Mouse (Mus musculus) monocyte, adult 5-6 weeks (primary cell): ENCODE results near the gene Malsu1. TPM values are rescaled to one million over a fixed set of nuclear protein-coding genes. Genes with fewer than 3 reads are reported as not detected.
A peak's percentile ranks its signal among the peaks of the same experiment; 100 is the strongest.

Experiments used
- ATAC-seq: fragments of 153-309, 156-312 bp; replicated peaks from 2 replicates; pipeline ENCODE4 v1.8.0; 2017; ENCODE audit warnings: mild to moderate bottlenecking; ENCODE audit not compliant: low TSS enrichment, insufficient number of reproducible peaks, severe bottlenecking, poor library complexity, low FRiP score
- total RNA-seq: library from RNA; stranded (forward); fragments of 200-1000, 200-491, 200-594 nt; gene quantifications from 3 replicates; pipeline ENCODE4 v1.2.3, GENCODE M21; 2017

Gene Malsu1
- 35.9 to 63.9 TPM (median 48.0 TPM) in 3 replicates for total RNA-seq

DNA sequence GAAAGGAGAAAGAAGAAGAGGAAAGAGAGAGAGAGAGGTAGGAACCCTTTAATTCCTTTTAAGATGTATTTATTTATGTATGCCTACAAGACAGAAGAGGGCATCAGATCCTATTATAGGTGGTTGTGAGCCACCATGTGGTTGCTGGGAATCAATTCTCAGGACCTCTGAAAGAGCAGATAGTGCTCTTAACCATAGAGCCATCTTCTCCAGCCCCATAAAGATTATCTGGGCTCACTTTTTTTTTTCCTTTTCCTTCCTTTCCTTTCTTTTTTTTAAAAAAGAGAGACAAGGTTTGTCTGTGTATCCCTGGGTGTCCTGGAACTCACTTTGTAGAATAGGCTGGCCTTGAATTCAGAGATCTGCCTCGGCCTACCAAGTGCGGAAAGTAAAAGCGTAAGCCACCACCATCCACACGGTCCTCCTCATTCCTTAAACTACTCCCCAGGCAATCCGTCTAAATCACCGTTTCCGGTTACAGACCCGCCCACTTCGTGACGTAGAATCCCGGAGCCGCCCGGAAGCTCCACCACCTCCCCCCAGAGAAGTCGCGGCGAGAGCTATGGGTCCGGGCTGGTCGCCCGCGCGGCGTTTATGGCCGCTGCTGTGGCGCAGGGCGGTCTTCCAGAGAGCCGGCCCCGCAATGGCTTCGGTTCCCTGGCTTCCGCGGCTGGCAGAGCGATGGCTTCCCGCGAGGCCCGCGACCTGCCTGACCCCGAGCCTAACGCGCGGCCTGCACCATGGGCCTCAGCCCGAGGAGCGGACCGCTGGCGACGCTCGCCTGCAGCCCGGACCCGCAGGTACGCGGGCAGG lies at the start of gene Malsu1:
Malsu1 (plus strand) TSS at position 492 of the 813 bp plus-strand sequence.
- peak; percentile 97 for ATAC-seq

DNA sequence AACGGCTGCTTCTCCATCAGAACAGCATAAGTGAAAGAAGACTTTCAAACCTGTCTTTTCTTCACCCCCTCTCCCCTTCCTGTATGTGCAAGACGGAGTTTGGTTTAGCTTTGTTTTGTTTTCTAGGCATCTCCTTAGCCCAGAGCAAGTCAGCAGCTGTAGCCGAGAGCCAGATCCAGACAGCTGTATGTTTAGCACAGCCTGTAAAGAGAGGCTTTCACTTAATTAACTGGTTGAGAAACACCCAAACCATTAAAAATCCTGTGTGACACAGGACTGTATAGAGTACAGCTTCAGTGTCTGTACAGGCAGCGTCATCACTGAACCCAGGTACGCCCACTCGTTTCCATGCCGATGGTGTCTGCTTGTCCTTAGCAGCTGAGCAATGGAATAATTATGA lies 48.3 kb upstream of the Malsu1 start:
- no peak for ATAC-seq

DNA sequence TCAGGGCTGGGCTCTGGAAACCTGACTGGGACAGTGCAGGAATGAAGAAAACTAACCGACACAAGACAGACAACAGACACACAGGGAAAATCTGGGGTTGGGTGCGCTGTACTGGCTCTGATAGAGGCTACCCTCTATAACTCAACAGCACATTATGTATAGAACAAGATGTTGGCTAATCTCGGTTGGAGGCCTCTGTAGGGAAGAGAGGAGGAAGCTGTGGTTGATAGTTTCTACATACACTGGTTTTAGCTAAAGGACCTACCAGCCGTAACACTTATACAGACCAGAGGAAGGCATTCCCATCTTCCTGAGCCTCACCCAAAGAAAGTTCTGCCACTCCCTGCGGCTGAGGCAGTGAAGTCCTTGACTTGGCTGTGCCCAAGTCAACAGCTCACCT lies 47.1 kb upstream of the Malsu1 start:
- peak; percentile 54 for ATAC-seq

DNA sequence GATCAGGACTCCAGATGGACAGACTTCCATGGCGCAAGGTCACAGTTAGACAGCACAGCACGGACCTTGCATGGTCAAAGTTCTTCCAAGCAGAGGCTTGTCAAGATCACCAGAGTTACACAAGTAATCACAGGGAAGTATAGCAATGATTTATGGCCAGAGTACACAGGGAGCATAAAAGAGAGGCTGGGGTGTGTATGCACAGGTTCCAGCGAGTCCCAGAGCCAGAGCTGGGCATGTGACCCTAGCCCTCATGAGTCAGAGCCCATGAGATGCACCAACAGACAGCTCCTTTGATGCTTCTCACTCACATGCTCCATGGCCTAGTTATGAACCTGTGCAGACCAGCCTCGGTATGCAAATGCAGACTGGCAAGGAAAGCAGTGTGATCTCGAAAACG lies 45.6 kb upstream of the Malsu1 start:
- no peak for ATAC-seq

DNA sequence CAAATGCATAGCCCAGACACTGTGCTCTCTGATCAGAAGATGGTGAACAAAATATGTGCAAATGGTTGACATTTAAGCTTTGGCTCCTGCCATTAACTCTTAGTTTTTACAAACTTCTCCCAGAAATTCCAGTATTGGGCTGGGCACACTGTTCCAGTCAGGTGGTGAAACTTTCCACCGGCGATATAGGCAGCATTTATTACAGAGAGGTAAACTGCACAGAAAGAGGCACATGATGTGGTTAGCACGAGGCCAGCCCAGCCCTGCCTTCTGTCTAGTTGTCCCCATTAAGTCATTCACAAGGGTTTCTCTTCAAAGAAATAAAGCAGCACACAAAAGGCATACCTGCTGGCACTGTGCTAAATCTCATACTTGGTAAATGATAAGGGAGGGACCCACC lies 44.9 kb upstream of the Malsu1 start:
- no peak for ATAC-seq

DNA sequence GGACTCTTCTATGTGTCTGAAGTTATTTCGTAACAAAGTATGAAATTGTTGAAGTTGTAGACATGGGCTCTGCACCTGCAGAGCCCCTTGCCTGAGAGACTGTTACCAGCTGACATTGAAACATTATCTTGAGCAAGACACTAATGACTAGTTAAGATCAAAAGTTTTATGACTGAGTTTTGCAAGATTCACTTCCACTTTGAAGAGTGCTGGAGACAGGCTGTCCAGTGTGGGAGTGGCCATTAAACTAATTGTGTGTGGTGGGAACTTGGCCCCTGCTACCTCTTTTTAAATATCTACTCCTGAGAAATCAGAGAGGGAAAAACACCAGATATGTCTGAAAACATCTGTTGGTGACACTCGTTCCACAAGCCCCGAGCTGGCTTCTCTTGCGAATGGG lies 42.4 kb upstream of the Malsu1 start:
- 0 out of 2 replicates have a peak, but pooled peaks have one; percentile 42 for ATAC-seq

DNA sequence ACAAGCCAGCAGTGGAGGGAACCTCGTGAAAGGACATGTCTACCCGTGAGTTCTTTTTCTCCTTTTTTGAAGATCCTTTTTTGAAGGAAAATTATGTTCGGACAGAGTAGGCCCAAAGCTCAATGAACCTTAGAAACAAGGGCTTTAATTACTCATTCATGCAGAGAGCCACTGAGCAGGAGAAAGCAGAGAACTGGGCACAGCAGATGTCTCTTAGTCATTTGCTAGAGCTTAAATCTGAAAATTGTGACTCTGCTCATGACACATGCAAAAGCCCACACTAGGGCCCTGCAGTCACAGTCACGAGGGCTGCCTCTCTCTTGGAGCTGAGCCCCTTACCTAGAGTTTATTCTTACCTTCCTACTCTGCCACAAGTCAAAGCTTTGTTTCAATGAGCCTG lies 40.8 kb upstream of the Malsu1 start:
- no peak for ATAC-seq

DNA sequence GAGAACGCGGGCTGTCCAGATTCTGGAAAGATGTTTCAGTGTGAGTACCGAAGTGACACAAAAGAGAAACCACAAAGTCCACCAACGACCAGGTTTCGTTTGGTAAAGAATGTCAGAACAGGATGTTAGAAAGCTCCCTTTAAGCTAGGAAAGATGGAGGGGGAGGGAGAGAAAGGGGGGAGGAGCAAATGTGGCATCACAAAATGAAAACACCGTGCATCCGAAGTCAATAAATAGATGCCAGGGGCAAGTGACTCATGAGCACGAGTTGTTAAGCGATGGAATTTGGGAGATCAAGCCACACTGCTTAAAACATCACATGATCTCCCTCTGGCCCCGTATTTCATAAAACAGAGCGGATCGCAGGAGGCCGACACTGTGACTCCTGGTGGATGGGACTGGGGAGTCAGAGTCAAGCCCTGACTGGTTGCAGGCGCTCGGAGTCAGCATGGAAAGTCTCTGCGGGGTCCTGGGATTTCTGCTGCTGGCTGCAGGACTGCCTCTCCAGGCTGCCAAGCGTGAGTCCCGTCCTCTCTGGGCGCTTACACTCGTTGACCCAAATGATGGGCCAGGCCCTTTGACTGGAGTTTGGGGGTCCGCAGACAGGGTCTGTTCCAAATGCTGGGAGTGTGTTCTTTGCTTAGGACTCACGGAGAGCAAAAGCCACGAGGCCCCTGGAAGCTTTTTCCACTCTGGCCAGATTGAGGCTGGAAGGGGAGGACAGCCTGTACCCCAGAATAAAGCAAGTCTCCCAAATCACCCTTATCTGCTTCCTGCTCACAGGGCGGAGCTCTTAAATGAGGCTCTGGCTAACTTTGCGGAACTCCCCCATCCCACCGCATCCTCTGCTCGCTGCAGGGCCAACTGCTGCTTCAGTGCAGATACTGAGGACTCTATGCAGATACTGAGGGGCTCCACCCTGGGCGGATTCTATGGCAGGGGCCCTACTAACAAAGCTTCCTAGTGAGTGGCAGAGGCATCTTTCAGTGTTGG lies 37.0 kb upstream of the Malsu1 start, which contains the start of gene Gpnmb:
Gpnmb (plus strand) TSS at position 272 of the 993 bp plus-strand sequence.
- no peak for ATAC-seq

DNA sequence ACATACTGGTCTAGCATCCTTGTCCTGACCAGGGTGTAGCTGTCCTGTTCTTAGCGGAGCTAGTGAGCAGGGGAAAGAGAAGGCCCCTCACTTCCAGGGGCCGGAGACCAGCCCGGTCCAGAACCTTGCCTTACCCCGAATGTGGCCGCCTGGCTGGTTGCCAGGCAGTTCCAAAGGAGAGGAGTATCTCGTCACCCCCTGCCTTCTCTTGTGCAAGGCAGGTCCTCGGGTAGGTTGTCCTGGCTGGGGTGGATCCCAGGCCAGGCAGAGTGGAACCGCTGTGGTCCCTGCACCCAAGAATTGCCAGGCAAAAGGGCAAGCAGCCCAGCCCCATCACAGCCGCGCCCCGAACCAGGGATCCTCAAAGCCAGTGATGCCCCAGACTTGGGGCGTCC lies 36.3 kb upstream of the Malsu1 start:
- no peak for ATAC-seq

DNA sequence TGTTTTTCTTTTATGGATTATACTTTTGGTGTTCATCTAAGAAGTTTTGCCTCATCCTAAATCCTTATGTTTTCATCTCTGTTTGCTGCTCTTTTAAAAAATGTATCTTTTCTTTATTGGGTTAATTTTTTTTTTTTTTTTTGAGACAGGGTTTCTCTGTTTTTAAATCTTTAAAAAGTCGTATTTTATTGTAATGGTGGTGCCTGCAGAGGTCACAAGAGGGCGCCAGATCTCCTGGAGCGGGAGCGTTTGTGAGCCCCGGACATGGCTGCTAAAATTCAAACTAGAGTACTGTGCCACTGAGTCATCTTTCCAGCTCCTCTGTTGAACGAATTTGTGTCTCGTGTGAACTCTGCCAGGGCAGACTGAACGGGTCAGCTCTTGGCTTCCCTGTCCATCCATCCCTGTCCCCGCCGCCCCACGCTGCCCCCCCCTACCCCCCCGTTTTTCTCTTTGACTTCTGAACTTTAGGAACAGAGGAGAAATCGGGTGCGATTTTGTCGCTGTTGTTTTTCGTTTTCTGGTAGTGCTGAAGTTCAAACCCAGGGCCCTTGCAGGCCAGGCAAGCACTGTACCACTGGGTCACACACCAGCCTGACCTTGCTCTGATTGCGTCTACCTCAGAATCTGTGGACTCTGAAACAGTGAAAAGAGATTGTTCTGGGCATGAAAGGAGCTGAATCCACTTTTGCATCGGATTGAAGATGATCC lies 34.0 kb upstream of the Malsu1 start:
- peak; percentile 66; the same call in 1 of the 2 replicates for ATAC-seq

DNA sequence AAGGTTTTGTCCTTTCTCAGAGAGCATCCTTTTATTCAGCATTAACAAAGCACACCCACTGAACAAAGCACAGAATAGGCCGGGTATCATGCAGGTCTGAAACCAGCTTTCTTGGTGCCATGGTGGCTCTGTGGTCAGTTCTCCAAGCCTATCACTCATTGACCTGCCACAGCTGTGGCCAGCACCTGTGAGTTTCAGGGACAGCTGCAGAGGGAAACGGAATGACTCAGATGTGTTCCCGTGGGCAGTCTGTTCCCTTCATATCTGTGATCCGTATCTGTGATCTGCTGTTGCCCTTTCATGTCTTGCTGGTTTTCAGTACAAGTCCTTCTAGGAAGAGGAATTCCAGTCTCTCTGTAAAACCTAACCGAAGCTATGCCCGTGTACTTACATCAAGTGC lies 27.1 kb upstream of the Malsu1 start:
- ATAC-seq, result no peak

DNA sequence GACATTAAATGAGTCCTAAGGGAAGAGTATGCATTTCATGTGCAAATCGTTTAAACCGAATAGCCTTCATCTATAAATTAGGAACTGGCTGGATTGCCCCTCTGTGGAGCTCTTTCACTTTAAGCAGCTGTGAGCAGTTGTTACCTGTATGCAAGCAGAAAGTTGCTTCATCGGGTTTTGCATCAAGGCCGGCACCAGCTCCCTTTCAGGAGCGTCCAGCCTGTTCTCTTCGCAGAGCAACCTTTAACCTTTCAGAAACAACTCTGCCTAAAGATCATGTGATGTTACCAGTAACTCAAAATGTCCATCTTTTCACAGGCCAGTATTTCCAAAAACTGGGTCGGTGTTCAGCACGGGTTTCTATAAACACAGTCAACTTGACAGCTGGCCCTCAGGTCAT lies 26.6 kb upstream of the Malsu1 start:
- no peak for ATAC-seq

DNA sequence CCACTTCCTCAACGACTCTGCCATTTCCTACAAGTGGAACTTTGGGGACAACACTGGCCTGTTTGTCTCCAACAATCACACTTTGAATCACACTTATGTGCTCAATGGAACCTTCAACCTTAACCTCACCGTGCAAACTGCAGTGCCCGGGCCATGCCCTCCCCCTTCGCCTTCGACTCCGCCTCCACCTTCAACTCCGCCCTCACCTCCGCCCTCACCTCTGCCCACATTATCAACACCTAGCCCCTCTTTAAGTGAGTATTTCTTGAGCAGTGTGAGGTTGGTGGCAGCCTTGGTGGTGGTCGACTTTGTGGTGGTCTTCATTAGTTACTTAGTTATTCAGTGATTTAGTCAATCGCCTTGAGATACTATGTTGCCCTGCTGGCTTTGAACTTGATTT lies 25.7 kb upstream of the Malsu1 start:
- ATAC-seq, result no peak

DNA sequence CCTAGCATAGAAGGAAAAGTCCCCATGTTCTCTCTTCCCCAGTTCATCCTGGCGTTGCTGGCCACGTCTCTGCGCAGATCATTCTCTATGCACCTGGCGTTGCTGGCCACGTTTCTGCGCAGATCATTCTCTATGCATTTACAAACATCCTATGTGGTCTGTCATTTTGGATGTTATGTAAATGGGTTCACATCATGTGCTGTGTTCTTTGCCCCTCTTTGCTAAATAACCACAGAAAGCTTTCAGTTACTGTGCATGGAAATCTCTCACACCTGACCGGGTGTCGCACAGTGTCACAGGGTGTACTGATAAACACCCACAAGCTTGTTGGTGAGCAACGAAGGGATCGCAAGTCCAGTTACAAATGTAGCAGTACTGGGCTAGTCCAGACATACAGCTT lies 25.2 kb upstream of the Malsu1 start:
- no peak for ATAC-seq

DNA sequence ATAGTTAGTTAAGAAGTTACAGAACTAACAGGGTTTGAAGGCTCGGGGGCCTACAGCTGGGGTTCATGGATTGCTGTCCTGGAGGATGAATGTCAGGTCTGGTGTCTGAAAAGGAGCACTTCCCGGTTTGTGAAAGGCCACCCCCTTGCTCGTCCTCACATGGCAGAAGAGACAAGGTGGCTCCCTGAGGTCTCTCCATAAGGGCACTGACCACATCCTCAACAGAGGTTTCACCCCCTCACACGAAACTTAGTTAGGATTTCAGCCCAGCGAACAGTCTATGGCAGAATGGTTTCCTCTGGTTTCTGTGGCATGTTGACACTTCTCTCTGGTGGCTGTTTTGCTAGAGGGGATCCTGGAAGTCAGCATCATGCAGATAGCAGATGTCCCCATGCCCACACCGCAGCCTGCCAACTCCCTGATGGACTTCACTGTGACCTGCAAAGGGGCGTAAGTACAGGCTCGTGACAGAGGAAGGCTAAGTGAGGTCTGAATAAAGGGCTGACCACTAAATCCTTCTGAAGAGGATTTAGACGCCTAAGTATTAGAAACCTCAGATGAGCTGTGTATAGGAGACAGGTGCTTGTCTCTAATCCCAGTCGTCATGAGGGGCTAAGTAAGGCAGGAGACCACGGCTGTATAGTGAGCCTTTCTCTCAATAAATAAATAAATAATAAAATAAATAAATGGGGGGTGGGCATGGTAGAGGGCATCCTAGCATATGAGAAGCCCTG lies 22.8 kb upstream of the Malsu1 start:
- no peak for ATAC-seq

DNA sequence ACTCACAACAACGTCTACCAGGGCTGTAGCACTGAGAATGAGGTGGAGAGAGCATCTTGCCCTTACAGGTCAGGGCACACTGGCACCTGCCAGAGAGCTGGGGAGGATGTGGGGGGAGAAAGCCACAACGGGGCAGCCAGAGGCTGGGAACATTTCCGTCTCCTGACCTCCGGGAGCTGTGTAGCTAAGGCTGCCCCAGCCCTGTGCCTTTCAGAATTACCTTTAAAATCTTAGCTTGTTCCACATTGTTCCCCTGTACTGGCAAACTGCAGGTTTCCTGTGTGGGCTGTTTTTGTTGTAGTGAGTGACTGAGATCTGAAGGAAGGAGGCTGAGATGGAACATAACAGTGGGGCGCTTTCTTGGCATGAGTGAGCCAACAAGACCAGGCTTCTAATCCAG lies 21.4 kb upstream of the Malsu1 start:
- no peak for ATAC-seq

DNA sequence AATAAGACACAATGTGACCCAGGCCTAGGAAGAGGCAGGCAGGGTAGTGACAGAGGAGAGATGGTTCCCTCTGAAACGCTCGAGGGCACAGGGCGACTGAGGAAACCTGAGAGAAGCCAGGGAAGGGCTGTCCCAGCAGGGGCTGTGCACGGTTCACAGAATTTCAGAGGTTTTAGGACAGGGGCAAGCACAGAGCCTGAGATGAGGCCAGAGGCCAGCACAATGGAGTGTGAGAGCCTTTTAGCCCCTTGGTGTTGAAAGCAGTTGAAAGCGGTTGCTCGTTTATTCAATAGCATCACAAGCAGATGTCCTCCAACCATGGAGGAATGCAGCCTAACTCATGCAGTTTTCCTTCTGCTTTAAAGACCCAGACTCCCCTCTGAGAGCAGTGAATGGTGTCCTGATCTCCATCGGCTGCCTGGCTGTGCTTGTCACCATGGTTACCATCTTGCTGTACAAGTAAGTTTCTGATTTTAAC lies 18.3 kb upstream of the Malsu1 start:
- ATAC-seq, result no peak

DNA sequence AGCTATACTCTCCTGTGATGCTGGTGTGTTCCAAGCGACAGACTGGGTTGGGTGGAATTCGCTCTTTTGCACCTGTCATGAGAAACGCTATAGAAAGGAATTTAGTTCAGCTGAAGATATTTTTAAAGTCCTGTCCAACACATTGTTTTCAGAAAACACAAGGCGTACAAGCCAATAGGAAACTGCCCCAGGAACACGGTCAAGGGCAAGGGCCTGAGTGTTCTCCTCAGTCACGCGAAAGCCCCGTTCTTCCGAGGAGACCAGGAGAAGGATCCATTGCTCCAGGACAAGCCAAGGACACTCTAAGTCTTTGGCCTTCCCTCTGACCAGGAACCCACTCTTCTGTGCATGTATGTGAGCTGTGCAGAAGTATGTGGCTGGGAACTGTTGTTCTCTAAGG lies 17.6 kb upstream of the Malsu1 start:
- no peak for ATAC-seq
